Mouse (Mus musculus): ENCODE data around the gene Cacna2d3.

Cacna2d3 gene

DNA sequence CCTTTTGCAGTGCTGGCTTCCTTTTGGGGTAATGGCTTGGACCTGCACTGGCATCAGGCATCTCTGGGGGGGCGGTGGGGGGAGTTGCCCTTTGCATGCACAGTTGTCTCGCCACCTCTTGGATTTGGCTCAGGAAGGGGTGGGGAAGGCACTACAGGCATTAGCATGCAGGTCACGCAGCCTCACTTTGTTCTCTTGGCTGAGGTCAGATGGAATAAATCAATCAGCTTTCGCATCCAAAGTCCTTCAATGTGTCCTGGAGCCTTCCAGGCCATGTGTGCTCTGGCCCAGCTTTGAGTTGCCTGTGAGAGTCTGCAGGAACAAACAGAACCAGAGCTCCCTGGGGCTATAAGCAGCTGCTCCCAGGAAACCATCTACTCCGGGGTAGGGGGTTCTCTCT is 705.8 kb downstream of the Cacna2d3 start:
- no peak for DNase-seq (ENCODE audit: low spot score in 2 of 2)

DNA sequence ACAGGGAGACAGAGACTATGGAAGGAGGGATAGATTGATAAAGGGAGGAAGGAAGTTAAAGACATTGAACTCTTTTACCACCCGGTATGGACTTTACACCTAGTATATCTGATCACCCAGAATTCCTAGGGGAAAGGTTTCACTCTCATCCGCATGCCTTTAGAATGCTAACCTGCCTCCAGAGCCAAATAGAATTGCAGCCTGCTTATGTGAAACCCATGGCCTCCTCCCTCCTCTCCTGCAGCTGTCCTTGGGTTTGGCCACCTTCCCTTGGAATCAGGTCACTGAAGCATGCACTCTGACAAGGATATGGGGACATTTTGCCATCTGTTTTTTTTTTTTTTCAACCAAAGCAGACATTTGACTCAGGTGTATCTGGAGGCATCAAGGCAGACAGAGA is 707.0 kb downstream of the Cacna2d3 start:
- DNase-seq (ENCODE audit: low spot score in 2 of 2), result no peak

DNA sequence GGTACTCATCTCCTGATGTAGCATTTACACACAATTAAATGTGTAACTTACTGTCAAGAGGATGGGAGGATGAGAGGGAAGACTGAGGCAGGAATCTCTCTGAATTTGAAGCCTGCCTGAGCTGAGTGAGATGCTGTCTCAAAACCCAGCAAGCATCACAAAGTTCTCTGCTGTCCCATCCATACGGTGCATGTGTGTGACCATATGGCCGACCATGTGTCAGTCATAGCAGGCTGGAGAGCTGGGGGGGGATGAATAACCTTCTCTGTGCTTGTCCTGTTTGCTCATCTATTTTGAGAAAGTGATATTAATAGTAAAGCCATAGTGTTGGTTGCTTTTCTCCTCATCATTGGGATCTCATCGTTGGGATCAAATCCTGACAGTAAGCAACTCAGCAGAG is 708.5 kb downstream of the Cacna2d3 start:
- DNase-seq (ENCODE audit: low spot score in 2 of 2), result no peak

DNA sequence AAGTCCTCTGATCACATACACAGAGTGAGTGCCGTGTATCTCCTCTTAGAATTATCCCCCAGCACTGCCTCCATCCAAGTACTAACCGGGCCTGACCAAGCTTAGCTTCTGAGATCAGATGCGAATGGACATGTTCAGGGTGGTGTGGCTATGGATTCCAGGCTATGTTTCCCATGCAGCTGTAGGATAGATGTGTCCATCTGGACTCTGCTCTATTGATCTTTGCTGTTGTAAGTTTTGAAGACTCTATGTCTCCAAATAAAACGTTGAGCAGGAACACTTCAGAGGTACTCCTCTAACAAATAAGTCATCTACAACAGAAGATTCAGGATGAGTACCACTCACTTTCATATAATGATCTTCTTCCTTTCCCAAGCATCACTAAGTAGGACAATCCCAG is 712.0 kb downstream of the Cacna2d3 start:
- DNase-seq (ENCODE audit: low spot score in 2 of 2), result no peak

DNA sequence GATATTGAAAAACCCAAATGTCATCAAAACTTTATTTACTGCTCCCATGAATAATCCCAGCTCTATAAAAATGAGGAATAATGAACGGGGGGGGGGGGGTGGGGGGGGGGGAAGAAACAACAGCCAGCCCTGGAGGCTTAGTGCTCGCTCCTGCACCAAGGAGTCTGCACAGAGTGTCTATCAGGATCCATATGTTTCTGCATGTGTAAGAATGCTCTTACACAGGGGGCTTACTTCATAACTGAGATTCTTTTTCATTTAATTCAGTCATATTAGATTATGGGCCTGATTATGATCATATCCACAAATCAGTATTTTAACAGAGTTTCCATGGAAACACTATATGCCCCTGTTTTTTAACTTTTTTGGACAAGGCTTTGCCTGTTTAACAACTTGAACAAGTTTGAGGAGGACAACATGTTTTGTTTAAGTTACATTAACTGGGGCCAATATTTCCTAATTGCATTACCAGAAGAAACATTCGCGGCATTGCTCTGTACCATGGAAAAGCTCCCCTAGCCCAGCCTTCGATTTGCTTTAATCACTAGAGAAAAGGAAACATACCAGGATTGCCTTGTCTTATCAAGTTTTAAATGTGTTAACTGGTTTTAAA is 716.3 kb downstream of the Cacna2d3 start:
- no peak for DNase-seq (ENCODE audit: low spot score in 2 of 2)

DNA sequence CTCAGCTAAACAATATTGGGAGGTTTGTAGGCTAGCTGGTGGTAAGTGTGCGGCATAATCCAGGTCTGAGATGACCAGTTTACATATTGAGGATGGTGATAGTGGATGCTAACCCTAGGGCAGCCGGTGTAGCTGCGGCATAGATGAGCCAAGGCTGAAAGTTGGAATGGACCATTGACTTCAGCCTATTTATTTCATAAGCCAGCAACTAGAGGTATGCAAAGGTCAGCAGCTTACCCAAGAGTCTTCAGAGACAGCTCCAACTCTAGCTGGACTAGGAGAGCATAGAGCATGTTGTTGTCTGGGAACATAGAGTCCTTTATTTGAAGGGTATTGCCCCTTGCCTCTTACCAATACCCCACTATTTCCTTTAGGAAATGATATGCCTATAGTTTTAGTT is 725.1 kb downstream of the Cacna2d3 start:
- no peak for DNase-seq (ENCODE audit: low spot score in 2 of 2)

DNA sequence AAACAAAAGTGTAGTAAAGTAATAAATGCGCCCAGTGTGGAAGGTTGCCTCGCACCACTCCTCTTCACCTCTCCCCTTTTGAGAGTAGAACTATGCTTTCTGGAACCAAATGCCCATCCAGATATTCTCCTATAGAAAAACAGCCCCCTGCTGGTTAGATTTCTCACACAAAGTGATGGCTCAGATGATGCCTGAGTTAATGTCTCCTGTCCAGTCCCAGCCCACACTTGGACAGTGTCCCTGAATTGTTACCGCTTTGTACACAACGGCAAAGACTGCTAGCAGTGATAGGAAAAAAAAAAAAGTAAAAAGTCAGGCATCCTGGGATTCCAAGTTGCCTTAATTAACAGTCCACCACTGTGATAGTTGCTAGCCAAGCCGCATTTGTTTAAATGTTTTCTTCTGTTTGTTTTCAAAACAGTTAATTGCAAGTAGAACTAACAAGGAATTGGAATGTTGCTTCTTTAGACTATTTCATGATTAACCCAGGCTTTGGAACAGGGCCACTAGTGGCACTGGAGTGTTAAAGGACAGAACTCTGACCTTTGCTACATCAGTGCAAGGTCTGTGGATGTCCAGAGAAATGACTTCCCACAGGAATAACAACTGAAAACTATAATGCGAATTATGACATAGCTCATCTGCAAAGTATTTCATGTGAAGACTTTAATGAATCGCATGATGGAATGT is 733.3 kb downstream of the Cacna2d3 start:
- no peak for DNase-seq (ENCODE audit: low spot score in 2 of 2)

DNA sequence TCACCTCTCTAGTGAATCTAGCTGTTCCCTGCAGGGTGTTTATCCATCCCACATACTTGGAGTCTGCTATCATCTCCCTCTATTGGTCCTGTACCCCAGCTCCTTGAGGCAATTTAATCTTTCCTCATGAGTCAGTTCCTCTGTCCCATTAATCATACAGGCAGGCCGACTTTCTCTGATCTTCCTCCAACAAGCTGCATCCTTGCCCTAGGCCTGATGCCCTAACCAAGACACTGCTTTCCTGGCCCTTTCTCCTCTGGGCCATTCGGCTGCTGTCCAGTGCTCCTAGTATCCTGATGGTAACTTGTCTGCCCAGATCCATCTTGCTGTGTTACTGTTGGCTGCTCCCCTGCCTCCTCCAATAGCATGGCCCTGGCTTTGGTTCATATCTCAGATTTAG is 737.4 kb downstream of the Cacna2d3 start:
- no peak for DNase-seq (ENCODE audit: low spot score in 2 of 2)

DNA sequence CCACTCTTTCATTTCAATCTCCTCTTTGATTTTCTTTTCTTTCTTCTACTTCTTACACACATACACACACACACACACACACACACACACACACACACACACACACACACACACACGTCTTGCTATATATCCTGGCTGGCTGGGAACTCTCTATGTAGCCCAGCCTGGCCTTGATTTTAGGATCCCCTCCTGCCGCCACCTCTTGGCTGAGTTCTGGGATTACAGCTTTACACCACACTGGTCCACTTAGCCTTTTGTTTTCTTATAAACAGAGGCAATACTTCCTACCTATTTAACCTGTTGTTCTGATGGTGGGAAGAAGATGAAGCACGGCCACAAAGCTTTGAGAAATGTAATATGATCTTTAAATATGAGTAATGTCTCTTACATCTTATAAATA is 741.2 kb downstream of the Cacna2d3 start:
- DNase-seq (ENCODE audit: low spot score in 2 of 2), result no peak

DNA sequence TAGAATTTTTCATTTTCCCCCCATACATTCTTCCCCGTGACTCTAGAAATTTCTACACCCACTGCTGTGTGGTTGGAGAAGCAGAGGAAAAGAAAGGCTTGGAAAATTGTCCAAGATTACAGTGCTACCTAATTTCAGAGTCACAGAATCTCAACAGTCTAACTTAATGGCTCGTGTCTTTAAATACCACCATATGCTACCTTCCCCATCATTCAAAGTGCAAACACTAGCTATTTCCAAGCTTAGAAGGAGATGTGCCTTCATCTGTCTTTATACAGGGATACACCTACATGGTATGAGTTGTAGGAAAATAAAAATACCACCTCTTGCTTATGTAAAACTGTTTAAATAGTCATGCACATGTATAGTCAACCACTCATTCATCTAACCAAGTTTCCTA is 742.4 kb downstream of the Cacna2d3 start:
- no peak for DNase-seq (ENCODE audit: low spot score in 2 of 2)

DNA sequence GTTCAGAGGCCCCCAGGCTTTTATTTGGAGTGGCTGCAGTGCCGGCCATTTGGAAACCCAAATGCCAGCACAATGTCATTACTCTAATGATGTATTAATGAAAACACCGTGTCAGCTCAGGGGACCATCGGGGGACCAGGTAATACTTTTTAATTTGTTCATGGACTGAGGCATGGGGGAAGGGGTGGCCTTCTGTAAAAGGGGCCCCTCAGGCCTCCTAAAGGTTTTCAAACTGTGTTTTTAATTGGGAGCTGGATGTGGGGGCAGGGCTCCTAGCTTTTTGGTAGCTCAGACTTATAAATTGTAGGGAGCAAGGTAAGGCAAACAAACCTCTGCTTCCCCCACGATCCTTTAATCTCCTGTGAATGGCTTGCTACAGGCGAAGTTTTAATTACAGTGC is 749.0 kb downstream of the Cacna2d3 start:
- DNase-seq (ENCODE audit: low spot score in 2 of 2), result no peak

DNA sequence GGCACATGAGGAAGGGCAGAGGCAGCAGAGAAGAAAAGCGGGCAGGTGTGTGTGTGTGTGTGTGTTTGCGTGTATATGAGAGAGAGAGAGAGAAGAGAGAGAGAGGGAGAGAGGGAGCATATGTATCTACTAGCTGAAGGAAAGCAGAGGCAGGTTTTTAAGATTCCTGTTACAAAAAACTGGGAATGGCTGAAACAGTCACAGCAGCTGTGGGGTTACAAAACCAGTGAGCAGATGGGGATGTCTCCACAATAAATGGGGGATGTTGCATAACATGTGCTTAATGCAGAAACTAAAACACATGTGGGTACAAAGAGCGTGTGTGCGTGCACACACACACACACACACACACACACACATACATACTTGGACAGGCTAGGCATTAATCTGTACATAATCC is 752.4 kb downstream of the Cacna2d3 start:
- DNase-seq (ENCODE audit: low spot score in 2 of 2), result no peak

DNA sequence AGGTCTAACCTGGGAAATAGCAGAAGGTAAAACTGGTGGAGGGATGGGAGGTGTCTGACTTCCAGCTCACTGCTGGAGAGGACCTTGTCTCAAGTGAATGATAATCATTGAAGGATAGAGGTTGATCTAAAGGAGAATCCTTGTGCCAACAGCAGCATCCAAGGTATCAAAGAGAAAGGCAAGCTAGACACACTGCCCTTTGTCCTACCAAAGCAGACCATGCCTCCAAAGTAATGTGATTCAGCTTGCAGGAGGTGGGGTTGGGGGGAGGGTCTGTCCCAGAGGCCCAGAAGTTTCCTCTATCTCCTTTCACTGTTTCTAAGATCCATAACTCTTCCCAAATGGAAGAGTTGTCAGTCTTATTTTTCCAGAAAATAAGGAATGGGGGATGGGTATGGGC is 754.8 kb downstream of the Cacna2d3 start:
- DNase-seq (ENCODE audit: low spot score in 2 of 2), result no peak

DNA sequence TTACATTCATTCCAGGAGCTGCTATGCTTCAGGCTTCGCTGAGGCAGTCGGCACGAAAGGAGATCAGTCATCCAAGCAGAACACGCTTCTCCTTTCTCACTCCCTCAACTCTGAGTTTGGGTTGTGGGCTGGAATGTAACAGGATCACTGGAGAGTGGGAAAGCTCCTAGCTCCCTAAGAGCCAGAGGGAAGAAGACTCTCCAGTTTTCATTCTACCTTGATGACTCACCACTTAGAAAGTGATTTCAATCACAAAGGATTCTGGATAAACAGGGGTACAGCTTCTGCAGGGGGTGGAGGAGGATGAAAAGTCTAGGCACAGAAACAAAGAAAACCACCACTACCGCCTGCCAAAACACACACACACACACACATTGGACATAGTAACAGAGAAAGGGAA is 760.3 kb downstream of the Cacna2d3 start:
- DNase-seq (ENCODE audit: low spot score in 2 of 2), result no peak

DNA sequence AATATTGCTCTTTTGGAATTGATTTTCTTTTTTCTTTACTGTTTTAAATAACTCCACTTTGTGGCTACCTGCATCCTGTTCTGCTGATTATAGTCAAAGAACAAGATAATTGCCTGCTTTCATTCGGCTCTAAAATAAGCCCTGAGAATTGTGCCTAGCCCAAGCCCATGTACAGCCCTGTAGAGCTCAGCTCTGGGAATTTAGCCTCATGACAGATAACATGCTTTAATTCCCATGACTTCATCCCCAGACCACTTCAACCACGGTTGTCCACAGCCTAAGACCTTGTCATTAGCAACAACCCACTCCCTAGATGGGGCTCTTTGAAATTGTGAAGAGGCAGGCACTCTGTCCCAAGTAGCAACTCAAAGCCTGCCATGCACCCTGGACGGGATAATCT is 762.6 kb downstream of the Cacna2d3 start:
- no peak for DNase-seq (ENCODE audit: low spot score in 2 of 2)

DNA sequence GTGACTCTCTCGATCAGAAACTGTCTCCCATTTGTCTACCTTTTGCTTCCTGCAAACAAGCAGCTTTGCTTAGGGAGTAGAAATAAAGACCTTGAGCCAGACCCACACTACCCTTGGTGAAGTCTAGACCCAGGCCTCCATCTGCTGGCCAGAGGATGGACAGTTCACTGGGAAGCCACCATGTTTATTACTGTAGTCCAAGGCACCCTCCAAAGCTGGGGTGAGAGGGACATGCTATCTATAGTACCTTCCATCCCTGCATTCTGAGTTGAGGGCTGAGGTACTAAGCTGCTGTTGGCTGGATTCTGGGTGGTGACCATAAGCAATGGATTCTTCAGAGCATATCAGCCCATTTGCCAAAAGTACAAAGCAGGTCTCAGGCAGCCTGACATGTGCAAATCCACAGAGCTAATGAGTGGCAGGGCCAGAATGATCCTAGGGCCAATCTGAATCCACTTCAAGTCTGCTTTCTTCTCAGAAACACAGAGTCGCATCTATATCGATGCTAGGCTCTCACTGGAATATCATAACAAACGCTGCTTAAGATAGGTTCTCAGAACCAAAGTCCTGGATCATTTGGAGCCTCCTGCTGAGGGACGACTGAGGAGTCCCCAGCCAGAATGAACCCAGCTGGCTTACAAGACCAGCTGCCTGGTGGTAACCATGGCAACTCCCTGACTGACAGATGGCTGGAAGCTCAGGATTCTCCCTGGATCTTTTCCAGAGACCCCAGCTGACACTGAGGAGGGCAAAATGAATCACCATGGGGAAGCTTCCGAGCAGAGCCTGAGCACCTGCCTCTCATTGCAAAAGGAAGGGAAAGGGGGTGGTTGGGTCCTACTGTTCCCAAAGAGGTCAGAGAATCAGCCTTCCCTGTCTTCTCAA is 763.3 kb downstream of the Cacna2d3 start:
- DNase-seq (ENCODE audit: low spot score in 2 of 2), result no peak

DNA sequence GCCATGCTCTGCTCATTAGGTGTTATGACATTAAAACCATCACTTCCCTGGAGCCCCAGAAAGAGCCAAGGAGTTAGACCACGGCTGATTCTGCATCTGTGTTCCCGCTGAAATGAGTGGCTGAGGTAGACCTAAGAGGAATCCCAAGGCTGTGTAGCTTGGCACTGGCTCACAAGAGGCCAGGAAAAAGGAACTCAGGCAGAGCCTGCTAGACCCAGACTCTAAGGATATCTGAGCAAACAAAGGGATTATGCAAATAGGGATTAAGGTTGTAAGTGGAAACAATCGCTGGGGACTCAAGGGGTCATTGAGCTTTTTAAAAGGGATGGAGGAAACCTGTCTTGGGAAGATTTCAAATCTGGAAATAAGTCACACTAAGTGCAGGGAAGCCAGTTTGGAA is 766.5 kb downstream of the Cacna2d3 start:
- no peak for DNase-seq (ENCODE audit: low spot score in 2 of 2)

DNA sequence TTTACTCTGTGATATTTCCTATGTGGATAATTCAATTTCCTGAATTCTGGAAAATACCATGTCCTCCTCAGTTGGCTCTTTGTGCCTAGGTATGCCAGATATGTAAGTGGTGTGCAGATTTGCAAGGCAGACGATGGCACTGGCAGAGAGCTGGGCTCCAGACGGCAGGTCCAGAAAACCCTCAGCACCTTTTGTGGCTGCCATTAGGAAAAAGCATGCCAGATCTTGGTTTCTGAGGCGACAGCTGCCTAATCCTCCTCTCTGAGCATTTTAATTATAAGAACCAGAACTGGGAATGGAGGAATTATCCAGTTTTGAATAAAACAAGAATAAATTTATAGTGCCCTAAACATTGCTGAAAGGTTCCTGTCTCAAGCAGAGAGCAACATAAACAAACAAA is 767.1 kb downstream of the Cacna2d3 start:
- no peak for DNase-seq (ENCODE audit: low spot score in 2 of 2)

DNA sequence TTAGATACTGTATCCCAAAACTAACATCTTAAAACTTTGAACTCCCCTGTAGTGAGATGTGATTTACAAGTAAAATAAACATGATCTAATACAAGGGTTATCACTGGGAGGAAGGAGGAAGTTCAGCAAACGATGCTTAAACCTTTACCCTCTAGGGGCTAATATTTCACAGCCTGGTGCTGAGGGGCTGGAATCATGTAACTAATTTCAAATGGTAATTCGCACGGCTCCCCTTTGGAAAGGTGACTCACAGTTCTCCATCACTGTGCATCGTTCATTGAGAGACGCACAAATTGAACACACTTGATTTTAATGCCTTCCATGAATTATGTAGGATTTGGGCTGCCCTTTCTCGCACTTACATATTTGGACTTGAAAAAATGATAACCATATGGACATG is 767.6 kb downstream of the Cacna2d3 start:
- no peak for DNase-seq (ENCODE audit: low spot score in 2 of 2)

DNA sequence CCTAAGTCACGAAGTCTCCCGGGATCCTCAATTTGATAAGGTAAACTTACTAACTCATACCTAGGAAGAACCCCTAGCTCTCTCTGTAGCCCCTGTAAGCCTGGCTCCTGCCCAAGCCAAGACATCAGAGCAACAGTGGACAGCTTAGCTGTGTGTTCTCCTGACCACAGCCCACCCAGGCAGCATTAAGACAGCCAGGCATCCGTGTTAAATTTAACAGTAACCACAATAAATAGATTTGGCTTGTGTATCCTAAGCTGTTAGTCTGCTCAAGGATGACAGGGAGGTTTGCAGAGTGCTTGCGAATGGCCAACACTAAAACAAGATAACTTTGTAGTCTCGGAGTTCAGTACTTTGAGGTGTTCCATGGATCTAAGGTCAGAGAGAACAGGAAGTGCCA is 768.3 kb downstream of the Cacna2d3 start:
- no peak for DNase-seq (ENCODE audit: low spot score in 2 of 2)

DNA sequence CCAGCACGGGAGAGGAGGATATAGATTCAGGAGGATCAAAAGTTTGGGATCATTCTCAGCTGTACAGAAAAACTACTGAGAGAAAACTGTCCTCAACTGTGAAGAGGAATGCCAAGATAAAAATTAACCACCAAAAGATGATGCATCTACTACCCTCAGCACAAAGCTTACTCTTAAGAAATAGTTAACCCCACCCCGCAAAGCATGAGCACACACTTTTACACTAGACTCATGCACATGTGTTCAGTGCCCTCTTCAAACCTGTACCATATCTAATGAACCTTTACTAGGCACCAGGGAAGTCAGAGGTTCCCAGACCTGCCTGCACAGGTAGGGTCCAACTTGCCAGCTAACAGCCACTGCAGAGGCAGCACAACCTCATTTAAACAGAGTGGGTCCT is 771.2 kb downstream of the Cacna2d3 start:
- DNase-seq (ENCODE audit: low spot score in 2 of 2), result no peak

DNA sequence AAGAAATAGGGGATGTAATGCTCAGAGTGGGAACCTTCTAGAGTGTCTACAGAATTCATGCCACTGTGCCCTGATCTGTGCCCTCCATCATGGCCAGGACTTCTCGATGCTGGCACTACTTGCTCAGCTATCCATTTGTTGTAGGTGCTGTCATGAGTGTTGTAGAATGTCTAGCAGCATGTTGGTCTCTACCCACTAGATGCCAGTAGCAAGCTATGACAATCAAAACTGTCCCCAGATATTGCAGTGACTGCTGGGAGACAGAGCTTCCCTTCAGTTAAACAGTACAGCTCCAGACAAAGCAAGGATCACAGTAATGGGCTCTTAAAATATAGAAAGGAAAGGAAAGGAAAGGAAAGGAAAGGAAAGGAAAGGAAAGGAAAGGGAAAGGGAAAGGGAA is 771.9 kb downstream of the Cacna2d3 start:
- DNase-seq (ENCODE audit: low spot score in 2 of 2), result no peak

Measured in spleen, postnatal 4 days (tissue).